Mouse (Mus musculus) layer of hippocampus, adult 9-10 months (tissue): ENCODE results near the gene Gm4724.
"Not testable (repeated sequence)": the region's sequence is repeated elsewhere in the genome, so short reads cannot be mapped to it uniquely, and the experiment has no call there.

Experiments
- DNase-seq: peaks from one replicate; pipeline ENCODE4 v3.0.0; 2022; ENCODE audit warnings: low spot score

The Gm4724 gene

DNA sequence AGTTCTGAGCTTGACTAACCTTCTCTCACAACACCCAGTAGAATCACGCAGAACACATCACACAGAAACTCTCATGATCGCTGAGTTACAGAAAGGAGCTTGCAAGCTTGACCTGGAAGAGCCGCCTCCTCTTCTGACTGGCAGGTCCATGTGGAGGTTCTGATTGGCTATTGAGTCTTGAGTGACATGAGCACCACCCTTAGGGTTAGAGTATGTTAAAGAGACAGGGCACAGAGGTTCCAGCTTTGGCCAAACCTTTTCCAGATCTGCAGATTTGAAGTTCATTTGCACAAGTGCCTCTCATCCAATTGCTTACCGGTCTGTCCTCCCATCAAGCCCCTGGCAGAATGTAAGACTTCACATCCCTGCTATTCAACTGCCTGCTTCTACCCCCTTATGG lies at the start of gene Gm4724:
Gene Gm4724 (minus strand): TSS at position 101 of the 400 bp plus-strand sequence.
- DNase-seq = not testable (repeated sequence)

DNA sequence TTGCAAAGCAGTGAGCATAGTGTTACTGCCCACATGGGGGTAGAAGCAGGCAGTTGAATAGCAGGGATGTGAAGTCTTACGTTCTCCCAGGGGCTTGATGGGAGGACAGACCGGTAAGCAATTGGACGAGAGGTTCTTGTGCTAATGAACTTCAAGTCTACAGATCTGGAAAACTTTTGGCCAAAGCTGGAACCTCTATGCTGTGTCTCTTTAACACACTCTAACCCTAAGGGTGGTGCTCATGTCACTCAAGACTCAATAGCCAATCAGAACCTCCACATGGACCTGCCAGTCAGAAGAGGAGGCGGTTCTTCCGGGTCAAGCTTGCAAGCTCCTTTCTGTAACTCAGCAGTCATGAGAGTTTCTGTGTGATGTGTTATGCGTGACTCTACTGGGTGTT lies 34.1 kb upstream of the Gm4724 start, which contains the start of gene Zfp965:
Gene Zfp965 (plus strand): TSS at position 301 of the 400 bp plus-strand sequence.
- DNase-seq = not testable (repeated sequence)
